Mouse (Mus musculus) layer of hippocampus, adult 18-20 months (tissue): ENCODE data around the gene Tenm2. TPM values are rescaled to one million over a fixed set of nuclear protein-coding genes. Genes with fewer than 3 reads are reported as not detected.
A peak's percentile ranks its signal among the peaks of the same experiment; 100 is the strongest.

Experiments
- DNase-seq, 2 experiments: peaks; one replicate each; pipeline ENCODE4 v3.0.0; 2022; ENCODE audit warnings: low spot score in 2 of 2
- total RNA-seq, 2 experiments: library from RNA; stranded (reverse); gene quantifications; 2 replicates each; pipeline ENCODE4 v1.2.3; 2021

Gene Tenm2
- total RNA-seq, 2 experiments from 2014 or later = 139 to 145 TPM

DNA sequence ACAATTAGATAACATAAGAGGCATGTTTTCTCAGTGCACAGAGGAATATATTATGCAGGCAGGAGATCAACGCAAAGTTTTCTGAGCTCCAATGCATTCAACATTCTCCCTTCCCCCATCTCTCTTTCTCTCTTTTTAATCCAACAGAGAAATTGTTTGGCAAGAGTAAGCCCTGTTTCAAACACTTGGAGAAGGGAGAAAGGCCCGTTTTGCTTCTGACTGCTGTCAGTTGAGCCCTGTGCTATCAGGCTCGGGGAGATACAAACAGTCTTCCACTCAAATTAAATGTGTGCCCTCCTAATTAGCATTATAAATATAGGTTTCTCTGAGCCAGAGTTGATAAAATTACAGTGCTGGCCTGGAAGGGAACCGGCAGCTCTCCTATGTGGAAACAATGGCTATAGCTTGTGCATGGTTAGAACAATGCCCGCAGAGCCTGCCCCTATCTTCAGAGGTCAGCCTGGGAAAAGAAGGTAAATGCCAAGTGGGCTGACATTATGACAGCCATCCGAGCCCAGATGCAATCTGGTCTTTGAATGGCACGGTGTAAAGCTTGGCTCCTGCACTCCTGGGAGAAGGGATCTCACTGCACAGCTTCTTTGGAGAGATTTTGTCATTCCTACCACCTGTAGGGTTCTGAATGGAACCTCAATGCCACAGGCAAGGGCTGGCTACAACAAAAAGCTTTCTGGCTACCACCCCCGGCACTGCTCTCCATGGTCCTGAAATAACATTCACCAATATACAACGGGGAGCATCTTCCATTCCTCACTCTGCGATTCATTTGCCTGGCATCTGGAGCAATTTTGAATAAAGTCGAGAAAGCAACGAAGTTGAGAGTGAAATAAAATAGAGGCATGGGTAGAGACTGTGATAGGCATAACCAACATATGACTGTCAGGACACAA, 839.7 kb downstream of the Tenm2 start:
- peak in 1 of 2 experiments; percentile 22 for DNase-seq

DNA sequence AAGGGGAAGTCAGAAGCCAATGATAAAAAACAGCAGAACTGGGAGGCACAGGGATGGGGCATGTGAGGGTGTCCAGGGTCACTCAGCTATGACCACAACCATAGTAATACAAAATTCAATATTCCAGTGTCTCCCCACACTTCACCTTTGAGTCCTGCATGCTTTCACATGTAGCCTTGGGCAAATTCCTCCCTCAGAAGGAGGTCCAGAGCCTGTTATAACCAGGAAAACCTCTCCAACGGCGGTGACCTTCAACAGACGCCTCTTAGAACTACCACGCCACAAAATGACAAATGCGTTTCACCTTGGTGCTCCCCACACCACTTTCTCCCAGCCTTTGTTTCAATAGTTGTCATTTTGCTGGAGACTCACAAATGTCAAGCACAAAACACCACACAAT, 851.1 kb downstream of the Tenm2 start:
- DNase-seq = no peak

DNA sequence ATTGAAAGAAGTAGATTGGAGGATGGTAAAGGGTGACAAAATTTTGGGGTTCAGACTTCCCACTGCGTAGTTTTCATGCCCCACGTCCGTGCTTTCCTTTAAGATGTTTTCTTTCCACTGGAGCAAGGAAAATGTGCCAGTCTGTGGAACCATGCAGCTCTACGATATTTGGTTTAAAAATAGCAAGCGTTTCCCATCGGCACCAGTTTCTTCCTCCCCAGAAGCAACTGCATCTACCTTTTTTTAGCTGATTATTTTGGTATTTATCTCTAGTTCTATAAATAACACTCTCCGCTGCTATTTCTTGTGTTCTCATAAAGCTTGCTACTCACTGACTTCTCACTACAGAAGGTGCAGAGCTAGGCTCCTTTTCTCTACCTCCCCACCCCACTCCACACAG, 864.0 kb downstream of the Tenm2 start:
- no peak for DNase-seq

DNA sequence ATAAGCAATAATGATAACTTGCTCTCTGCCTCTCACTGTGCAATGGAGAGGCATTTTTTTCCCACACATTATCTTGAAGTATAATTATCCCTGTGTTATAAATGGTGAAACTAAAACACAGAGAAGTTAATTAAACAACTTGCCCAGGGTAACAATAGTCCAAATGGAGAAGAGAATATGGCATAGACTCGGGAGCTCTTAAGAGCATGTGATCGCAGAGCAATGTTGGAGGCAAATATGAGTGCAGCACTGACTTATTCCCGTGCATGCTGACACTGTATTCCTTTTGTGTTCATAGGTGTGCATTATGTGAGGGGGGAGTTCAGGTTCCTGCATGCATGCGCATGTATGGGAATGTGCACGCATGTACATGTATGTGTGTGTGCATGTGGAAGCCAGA, 870.7 kb downstream of the Tenm2 start:
- no peak for DNase-seq

DNA sequence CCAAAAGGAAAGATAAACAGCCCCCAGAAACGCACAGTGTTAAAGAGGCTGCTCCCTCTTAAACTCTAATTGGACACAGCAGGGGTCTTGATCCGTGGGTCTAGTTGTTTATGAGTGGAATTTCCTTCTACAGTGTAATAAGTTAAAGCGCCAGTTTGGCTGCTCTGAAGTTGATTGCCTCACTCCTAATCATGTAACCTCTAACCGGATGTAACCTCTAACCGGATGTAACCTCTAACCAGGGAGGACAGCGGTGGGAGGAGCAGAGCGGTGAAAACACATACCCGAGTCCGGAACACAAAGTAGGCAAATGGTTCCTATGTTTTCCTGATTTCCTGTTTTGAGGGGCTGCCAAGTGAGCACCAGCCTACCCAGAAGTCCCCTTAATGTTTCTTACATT, 871.3 kb downstream of the Tenm2 start:
- no peak for DNase-seq

DNA sequence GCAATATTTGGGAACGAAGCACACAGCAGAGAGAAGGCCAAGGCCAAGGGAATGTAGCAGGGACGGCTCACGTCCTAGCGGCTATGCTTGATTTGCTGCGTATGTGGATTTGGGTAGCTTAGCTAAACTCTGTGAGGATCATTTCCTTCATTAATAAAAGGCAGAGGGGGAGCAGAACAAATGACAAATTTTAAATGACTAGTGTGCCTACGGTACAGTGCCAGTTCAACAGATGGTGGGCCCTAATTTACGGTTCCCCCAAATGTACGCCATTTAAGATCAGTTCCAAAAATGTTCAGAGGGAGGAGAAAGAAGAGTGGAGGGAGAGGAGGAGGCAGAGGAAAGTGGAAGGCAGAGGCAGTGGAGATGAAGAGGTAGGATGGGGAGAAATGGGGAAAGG, 873.2 kb downstream of the Tenm2 start:
- peak; percentile 71 to 89 for DNase-seq

DNA sequence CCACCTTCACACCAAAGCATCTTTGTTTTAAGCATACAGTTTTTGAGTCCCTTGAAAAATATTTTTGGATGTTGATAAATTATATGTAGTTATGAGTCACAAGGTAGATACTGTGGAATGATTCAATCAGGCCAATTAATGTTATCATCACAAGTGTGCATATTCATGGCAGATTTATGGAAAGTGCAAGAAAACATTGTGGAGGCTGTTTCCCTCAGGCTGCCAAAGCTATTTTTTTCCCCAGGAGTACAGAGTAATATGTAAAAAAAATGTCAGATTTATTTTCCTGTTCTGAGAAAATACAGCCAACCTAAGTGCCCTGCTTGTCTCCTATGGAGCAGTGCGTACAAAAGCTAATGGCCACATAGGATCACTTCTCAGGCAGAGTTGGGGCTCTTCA, 882.5 kb downstream of the Tenm2 start:
- DNase-seq = peak in 1 of 2 experiments; percentile 44

DNA sequence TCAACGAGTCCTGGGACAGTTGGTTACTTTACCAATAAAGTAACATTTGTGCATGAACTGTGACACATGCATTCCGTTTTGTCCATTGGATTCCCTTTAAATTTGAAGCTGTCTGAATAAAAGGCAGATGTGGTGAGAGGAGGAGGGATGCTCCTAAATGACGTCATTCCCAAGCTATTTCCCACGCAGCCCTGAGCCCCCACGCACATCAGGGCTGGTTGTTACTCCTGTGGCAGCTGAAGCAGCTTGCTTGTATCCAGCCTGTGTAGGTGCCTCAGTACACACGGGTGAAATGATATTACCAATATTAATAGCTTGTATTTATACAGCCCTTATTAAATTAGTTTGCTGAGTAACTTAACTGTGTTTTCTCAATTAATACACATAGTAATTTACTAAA, 884.0 kb downstream of the Tenm2 start:
- no peak for DNase-seq

DNA sequence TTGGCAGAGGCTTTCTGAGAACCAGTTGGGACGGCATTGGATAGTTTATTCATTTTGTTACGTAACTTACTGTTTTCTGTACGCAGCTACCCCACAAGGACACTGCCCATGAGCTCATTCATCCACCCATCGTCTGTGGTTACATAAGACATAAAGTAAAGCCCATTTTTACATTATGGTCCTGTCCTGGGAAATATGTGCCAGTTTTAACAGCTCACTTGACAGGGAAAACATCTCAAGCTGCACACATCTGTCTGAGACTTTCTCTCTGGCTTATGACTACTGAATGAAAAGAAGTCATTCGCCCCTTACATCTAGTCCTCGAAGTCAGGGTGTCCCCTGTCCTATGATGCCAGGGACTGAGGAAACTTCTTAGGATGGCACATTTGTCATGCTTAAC, 884.4 kb downstream of the Tenm2 start:
- DNase-seq = no peak

DNA sequence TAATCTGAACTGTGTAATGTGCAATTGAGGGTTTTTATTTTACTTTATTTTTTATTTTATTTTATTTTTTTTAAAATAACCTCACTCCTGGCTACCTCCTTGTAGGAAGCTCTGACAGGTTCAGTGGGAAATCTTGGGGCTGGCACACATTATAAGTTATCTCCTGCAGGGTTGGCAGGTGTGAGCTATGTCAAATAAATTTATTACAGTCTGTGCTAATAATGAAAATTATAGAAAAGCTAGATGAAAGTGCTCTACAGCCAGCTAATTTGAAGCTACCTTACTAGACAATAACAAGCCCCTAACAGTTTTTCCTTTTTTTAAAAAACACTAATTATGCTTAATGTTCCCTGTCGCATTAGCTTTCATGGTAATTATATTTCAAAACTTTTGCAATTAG, 885.5 kb downstream of the Tenm2 start:
- DNase-seq = no peak

DNA sequence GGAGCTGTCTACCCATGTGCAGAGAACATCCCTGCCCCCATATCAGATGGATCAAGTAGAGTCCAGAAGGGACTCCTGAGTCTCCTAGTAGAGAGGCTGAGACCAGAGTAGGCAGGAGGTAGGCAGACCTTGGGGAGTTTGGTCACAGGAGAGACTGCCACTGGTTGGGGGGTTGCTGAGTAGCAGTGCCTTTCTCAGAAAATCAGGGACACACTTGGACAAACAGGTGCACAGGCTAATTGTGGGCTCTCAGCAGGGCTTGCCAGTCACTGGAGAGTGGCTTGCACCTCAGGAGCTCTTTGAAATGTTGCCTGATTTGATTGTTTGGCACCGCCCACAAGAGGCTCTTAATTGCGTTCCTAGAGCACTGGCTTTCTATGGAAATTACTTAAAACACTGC, 885.9 kb downstream of the Tenm2 start:
- no peak for DNase-seq

DNA sequence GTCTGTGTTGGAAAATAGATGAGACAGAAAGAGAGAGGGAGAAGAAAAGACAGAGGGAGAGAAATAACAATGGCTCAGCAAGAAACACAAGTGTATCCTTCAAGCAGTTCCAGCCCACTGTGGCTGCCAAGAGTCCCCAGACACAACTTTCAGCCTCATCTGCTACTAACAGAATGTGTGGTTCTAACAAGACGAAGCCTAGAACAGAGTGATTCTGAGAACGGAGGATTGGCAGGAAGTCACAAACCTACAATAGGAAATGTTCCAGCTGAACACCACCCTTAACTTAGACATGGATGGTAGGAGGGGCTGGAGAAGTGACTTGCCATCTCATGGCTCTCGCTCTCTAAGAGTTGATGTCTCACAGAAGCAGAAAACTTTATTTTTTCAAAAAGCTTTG, 894.0 kb downstream of the Tenm2 start:
- peak; percentile 63 to 81 for DNase-seq

DNA sequence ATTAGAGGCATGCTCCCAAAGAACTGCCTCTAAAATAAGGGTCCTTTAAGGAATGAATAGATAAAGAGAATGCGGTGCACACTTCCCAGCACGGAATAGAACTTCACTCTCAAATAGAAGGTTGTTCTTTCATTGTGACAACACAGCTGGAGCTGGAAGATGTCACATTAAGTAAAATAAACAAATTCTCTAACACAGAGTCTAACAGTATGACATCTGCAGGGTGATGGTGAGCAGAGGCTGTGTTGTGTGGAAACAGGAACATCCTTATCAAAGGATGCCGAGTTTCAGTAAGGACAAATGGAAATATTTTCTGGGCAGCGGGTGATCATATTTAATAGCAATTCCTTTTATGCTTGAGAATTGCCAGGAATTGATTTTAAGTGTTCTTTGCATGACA, 897.3 kb downstream of the Tenm2 start:
- no peak for DNase-seq

DNA sequence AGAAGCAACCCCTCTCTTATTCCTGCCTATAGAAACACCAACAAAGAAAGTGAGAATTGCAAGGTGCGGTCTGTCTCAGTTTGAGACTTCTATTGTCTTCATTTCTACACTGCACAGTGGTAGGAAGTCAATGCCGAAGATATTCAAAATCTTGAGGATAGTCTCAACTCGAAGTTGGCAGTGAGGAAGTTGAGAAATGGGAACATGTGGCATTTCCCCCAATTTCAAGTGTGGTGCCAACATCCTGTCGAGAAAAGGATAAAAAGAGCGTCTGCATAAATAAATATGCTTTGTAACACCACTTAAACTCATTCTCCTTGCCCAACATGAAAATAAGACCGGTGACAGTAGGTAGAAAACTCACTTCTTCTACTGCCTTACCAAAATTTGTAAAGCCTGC, 898.7 kb downstream of the Tenm2 start:
- DNase-seq = peak in 1 of 2 experiments; percentile 64

DNA sequence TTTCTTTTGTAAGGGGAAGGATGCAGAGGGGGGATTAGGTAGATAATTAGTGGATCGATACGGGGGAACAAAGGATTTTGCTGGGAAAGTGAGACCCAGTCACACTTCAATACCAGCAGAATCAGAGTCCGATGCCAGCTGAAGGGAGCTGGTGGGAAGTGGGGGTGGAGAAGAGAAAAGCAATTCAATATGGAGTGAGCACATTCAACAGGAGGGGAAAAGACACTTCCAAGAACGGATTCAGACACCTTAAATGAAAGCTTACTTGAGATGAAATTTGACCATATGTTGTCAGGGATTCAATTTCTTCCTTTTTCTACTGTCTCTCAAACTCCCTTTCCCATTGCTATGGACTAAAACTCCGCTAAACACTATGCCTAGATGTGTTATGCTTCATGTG, 900.6 kb downstream of the Tenm2 start:
- DNase-seq = peak in 1 of 2 experiments; percentile 49

DNA sequence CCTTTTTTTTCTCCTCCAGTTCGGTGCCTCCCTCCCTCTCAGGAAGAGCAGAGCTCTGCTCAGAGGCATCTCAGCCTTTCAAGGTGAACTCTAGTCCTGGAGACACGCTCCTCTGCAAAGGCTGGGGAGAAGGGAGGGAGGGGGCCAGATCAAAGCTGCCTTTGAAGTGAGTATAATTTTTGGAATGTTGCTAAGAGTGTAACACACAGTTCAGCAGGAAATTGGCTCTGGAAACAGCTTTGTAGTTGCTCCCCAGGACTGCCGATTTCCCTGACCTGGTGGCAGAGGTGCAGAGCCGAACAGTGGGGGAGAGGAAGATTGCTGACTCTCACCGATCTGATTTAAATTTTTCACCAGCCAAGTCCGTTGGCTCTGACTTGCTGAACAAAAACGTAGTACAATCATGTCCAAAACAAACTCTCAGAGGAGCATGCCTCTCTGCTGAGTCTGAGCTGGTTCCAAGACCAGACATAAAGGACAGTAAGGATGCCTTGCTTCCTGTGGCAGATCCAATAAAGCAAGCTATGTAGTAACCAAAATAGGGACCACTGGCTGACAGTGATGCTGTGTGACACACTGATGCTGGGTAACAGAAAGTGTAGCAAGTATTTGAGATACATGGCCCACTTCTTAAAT, 901.5 kb downstream of the Tenm2 start:
- no peak for DNase-seq

DNA sequence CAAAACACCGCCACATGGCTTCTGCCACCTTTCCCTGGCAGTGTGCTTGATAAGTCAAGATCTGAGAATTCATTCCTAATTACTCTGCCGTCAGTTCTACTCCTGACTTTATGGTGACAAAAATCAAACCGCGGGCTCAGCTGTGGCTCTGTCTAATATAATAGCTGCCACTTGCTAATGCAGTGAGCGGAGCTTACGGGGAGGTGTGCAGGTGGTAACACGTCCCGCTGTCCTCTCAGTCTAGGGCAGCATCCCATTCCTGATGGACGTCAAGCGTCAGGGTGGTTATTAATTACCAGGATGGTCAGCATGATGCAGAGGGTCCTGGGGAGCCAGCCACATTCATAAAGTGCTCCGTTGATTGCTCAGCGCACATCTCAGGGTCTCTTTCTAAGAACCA, 903.5 kb downstream of the Tenm2 start:
- no peak for DNase-seq

DNA sequence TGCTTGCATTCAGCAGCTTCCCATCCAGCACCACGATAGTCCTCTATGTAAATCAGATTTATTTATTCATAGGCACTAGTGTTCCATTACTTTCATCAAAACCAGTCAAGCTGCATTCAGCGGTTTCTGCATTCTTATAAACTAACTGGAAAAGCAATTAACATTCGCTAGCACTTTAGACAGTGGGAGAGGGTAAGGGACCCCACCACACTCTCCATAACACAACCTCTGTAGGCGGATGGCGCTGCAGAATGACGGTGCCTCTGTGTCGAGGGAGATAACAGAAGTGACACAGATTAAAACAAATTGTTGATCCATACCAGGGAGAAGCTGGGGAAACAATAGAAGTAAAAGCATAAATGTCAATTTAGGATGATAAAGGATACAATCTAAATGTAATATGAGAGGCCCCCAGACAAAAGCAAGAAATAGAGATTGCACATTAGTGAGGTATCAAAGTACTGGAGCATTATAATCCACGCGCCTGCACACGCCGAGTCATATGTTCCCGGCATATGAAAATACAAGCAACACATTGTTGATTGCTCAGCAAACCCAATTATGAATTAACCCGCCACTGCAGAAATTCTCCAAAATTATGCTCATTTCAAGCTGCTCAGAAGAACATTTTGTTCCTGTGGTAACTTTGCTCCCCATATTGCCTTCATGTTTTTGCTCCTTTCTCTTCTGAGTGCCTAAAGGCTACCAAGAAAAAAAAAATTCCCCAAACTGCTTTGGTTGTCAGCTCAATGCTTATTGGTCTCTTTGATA, 904.2 kb downstream of the Tenm2 start:
- peak in 1 of 2 experiments; percentile 74 for DNase-seq

DNA sequence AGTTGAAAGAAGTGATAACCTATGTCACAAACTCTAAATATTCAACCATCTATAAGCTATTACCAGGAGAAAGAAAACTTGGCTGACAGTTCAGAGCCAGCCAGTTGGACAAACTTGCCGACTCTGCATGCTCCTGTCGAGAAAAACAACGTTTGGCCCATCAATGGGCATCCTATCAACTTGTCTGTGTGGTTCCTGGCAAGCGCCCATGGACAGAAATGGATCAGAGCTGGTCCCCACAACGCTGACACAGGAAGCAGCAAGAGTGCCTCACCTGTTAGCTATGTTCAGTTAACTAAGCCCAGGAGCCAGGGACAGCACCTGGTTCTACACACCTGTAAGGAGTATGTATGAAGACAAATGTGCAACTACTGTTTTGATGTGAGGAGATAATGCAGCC, 908.5 kb downstream of the Tenm2 start:
- DNase-seq = no peak

DNA sequence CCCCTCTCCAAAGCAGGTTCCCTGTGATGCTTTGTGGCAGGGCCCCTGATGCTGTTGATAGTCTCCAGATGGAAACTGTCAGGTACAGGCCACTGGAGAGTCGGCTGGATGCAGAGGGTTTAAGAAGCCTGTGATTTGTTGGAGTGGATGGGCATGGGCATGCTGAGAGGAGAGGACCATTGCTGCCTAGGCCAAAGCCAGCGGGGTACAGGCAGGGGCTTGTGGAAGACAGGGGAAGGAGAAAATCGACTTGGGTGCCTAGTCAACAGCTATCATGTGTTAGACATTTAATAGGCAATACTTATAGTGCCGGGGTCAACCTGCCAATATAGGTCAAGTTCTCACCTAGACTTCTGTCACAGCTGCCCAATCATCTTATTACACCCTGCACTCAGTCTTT, 926.4 kb downstream of the Tenm2 start:
- no peak for DNase-seq

DNA sequence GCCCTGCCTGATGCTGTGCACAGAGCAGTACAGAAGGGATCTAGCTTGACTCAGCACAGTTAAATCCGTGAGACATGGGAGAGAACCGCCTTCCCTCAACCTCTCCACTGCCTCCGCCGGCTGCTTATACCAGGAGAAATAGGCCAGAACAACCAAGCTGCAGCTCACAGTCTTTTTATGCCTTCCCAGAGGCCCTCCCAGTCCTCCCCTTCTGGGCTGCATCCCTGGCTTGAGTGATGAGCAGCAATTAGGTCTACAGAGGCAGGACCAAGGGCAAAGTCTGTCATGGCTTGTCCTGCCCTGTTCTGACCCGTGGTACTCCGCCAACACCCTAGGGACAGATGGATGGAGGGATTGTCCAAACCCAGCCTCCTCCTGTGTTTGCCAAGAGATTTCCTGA, 928.5 kb downstream of the Tenm2 start:
- DNase-seq = peak; percentile 31 to 59

DNA sequence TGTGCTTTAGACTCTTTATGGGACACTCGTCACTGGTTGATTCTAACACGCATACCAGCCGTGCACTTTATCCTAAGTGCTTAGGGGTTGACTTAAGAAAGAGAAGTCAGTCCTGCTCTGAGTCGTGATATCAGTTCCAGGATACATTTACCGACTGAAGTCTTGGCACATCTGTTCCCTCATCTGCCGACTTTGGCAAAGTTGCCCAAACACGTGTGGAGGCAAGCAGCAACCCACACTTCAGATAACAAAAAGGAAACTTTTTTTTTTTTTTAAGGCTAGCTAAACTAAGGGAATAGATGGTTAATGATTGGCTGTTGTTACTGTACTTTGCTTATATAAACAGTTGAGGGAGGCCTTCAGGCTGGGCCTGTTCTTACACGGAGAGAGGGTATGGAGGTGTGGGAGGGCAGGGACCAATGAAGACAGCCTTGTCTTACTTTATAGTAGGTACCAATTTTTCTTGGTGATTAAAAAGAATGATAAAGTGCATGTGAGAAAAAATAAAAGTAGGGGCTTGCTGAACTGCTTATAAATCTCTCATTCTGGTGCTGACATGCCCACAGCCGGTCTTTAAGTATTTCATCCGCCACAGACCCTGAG, 930.3 kb downstream of the Tenm2 start:
- DNase-seq = no peak
